ENCODE assay signal across 15 mouse cellular contexts in the genomic region with DNA sequence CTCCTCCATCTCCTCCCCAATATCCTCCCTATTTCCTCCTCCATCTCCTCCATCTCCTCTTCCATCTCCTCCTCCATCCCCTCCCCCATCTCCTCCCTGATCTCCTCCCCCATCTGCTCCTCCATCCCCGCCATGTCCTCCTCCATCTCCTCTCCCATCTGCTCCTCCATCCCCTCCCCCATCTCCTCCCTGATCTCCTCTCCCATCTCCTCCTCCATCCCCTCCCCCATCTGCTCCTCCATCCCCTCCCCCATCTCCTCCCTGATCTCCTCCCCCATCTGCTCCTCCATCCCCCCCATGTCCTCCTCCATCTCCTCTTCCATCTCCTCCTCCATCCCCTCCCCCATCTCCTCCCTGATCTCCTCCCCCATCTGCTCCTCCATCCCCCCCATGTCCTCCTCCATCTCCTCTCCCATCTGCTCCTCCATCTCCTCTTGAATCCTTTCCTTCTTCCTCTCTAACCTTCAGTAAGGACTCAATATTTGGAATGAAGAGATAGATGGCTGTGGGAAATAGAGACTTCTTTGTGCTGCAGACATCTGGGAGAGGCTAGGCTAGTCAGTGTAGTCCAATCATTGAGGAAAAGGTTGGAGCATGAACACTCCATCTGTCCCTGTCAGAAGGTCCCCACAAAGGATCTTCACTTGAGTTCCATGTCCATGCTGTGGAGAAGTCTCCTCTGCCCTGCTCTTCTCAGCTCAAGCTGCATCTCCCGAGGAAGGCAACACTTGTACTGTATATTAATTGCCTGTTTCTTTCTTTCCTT. TPM values are rescaled to one million over a fixed set of nuclear protein-coding genes. Genes with fewer than 3 reads are reported as not detected.
A peak's percentile ranks its signal among the peaks of the same experiment; 100 is the strongest.
DNase-seq lines count a peak whose midpoint lies in the region; ATAC-seq lines count a peak whose summit lies in the region.
"Not testable (repeated sequence)": the region's sequence is repeated elsewhere in the genome, so short reads cannot be mapped to it uniquely, and the experiment has no call there.
"Had no signal": no experiment of that assay in that cellular context is flagged by ENCODE, and none has a peak within 500 bp of the region (broad histone marks: within the 10 kb centered on the region; RNA-seq: fewer than 3 reads in every experiment).

No protein-coding gene starts in this region.

- peak; percentile 50 for DNase-seq in brain, adult 2 months (ENCODE audit: low read depth, low spot score)
- DNase-seq in midbrain, embryonic 11.5 days (ENCODE audit: low spot score, missing footprints) = peak; percentile 57

- ATAC-seq in forebrain, embryonic 12.5 days (ENCODE audit: low FRiP score); hindbrain, embryonic 12.5 days (ENCODE audit: low FRiP score); hindbrain, embryonic 16.5 days; midbrain, embryonic 11.5 days (ENCODE audit: low FRiP score); midbrain, embryonic 16.5 days; neural tube, embryonic 15.5 days (ENCODE audit: low FRiP score): not testable (repeated sequence)
- ATAC-seq in forebrain, embryonic 16.5 days = peak; percentile 7; the same call in 1 of the 2 replicates

- not testable (repeated sequence) for H3K4me2 ChIP-seq in forebrain, embryonic 12.5 days; hindbrain, embryonic 12.5 days (replicated peaks); hindbrain, embryonic 16.5 days (ENCODE audit: low read length); midbrain, embryonic 11.5 days; midbrain, embryonic 16.5 days (ENCODE audit: low read length); neural tube, embryonic 15.5 days
- H3K4me2 ChIP-seq in forebrain, embryonic 16.5 days (ENCODE audit: low read length) = peak overlapping the region; percentile 14

- 45% methylated on average over 2 of the region's 2 CpGs for WGBS in forebrain, embryonic 12.5 days
- 14% methylated on average over 2 of the region's 2 CpGs for WGBS in forebrain, embryonic 16.5 days
- WGBS in hindbrain, embryonic 12.5 days = 48% methylated on average over 2 of the region's 2 CpGs
- 20% methylated on average over 2 of the region's 2 CpGs for WGBS in hindbrain, embryonic 16.5 days
- 66% methylated on average over 2 of the region's 2 CpGs for WGBS in midbrain, embryonic 11.5 days
- 32% methylated on average over 2 of the region's 2 CpGs for WGBS in midbrain, embryonic 16.5 days
- WGBS in neural tube, embryonic 15.5 days = 41% methylated on average over 2 of the region's 2 CpGs

- H3K9ac ChIP-seq in forebrain, embryonic 12.5 days; forebrain, embryonic 16.5 days (replicated peaks; ENCODE audit: low read depth, low read length); hindbrain, embryonic 12.5 days; hindbrain, embryonic 16.5 days (ENCODE audit: low read depth, low read length); midbrain, embryonic 11.5 days (ENCODE audit: low read length); midbrain, embryonic 16.5 days (ENCODE audit: low read depth, low read length); neural tube, embryonic 15.5 days (replicated peaks): not testable (repeated sequence)

- H3K27me3 ChIP-seq in forebrain, embryonic 12.5 days; forebrain, embryonic 16.5 days (replicated peaks; ENCODE audit: control insufficient read depth, insufficient read depth, low read length); hindbrain, embryonic 12.5 days; hindbrain, embryonic 16.5 days (replicated peaks; ENCODE audit: control insufficient read depth, insufficient read depth, low read length); midbrain, embryonic 11.5 days (ENCODE audit: control insufficient read depth, insufficient read depth, low read length); midbrain, embryonic 16.5 days (ENCODE audit: control insufficient read depth, insufficient read depth, low read depth, low read length); neural tube, embryonic 15.5 days (replicated peaks): not testable (repeated sequence)

- H3K4me3 ChIP-seq in forebrain, embryonic 12.5 days (replicated peaks); forebrain, embryonic 16.5 days (replicated peaks; ENCODE audit: low read length); hindbrain, embryonic 12.5 days; hindbrain, embryonic 16.5 days (ENCODE audit: low read length); midbrain, embryonic 11.5 days (ENCODE audit: low read depth, low read length); midbrain, embryonic 16.5 days (ENCODE audit: low read depth, low read length); neural tube, embryonic 15.5 days (replicated peaks): not testable (repeated sequence)

- H3K27ac ChIP-seq in forebrain, embryonic 12.5 days = peak overlapping the region; percentile 83
- peak overlapping the region; percentile 88 for H3K27ac ChIP-seq in forebrain, embryonic 16.5 days (ENCODE audit: low read length)
- peak overlapping the region; percentile 52; the same call in 1 of the 2 replicates for H3K27ac ChIP-seq in hindbrain, embryonic 12.5 days
- H3K27ac ChIP-seq in hindbrain, embryonic 16.5 days (ENCODE audit: low read depth, low read length) = peak overlapping the region; percentile 55
- not testable (repeated sequence) for H3K27ac ChIP-seq in midbrain, embryonic 11.5 days (ENCODE audit: low read depth, low read length)
- peak overlapping the region; percentile 25; the same call in 1 of the 2 replicates for H3K27ac ChIP-seq in midbrain, embryonic 16.5 days (ENCODE audit: low read length)
- peak overlapping the region; percentile 57 for H3K27ac ChIP-seq in neural tube, embryonic 15.5 days (replicated peaks)

- H3K36me3 ChIP-seq in forebrain, embryonic 12.5 days (replicated peaks); forebrain, embryonic 16.5 days (ENCODE audit: control insufficient read depth, insufficient read depth); hindbrain, embryonic 12.5 days; hindbrain, embryonic 16.5 days (ENCODE audit: control insufficient read depth, insufficient read depth, low read length); midbrain, embryonic 11.5 days (ENCODE audit: control insufficient read depth, insufficient read depth, low read length); midbrain, embryonic 16.5 days (ENCODE audit: control insufficient read depth, insufficient read depth, low read length); neural tube, embryonic 15.5 days: not testable (repeated sequence)

- H3K4me1 ChIP-seq in forebrain, embryonic 12.5 days = peaks cover 30% of the 10 kb centered on the region
- peaks cover 37% of the 10 kb centered on the region for H3K4me1 ChIP-seq in forebrain, embryonic 16.5 days (replicated peaks; ENCODE audit: control insufficient read depth, insufficient read depth, low read length)
- peaks cover 20% of the 10 kb centered on the region for H3K4me1 ChIP-seq in hindbrain, embryonic 12.5 days
- H3K4me1 ChIP-seq in hindbrain, embryonic 16.5 days (ENCODE audit: control insufficient read depth, insufficient read depth, low read depth, low read length) = peaks cover 13% of the 10 kb centered on the region
- not testable (repeated sequence) for H3K4me1 ChIP-seq in midbrain, embryonic 11.5 days (ENCODE audit: control insufficient read depth, insufficient read depth, low read length); midbrain, embryonic 16.5 days (ENCODE audit: control insufficient read depth, insufficient read depth, low read length)
- peaks cover 33% of the 10 kb centered on the region for H3K4me1 ChIP-seq in neural tube, embryonic 15.5 days

- not testable (repeated sequence) for H3K9me3 ChIP-seq in forebrain, embryonic 12.5 days; forebrain, embryonic 16.5 days (ENCODE audit: control insufficient read depth, low read length); hindbrain, embryonic 12.5 days (replicated peaks); hindbrain, embryonic 16.5 days (ENCODE audit: control insufficient read depth, low read length); midbrain, embryonic 11.5 days (ENCODE audit: control insufficient read depth, low read length); midbrain, embryonic 16.5 days (replicated peaks; ENCODE audit: control insufficient read depth, low read length, poor library complexity, severe bottlenecking); neural tube, embryonic 15.5 days (replicated peaks)

RNA-seq across cellular contexts. Expression of a gene that starts 10.4 kb away (rescaled TPM):
- not detected in 2 replicates for polyA plus RNA-seq in forebrain, embryonic 12.5 days (2016; fragmentation: Nextera tagmentation; extraction: Ambion mirVana)
- 0.21 TPM in 1 of 2 replicates, not detected in the other for polyA plus RNA-seq in forebrain, embryonic 16.5 days (2015; fragmentation: Nextera tagmentation; extraction: Ambion mirVana)
- not detected in 2 replicates for polyA plus RNA-seq in hindbrain, embryonic 12.5 days (2016; fragmentation: Nextera tagmentation; extraction: Ambion mirVana)
- not detected in 2 replicates for polyA plus RNA-seq in hindbrain, embryonic 16.5 days (2015; fragmentation: Nextera tagmentation; extraction: Ambion mirVana)
- not detected in 2 replicates for polyA plus RNA-seq in midbrain, embryonic 11.5 days (2014; fragmentation: Nextera tagmentation; extraction: Ambion mirVana)
- not detected in 2 replicates for polyA plus RNA-seq in midbrain, embryonic 16.5 days (2015; fragmentation: Nextera tagmentation; extraction: Ambion mirVana)
- polyA plus RNA-seq in neural tube, embryonic 15.5 days (2015; fragmentation: Nextera tagmentation; extraction: Ambion mirVana) = not detected in 2 replicates
- polyA plus RNA-seq: CD4-positive, CD25-positive, alpha-beta regulatory T cell, adult 4 months; embryonic facial prominence, embryonic 13.5 days; frontal cortex, adult 2 months; G1E; heart, embryonic 10.5 days; heart, embryonic 14.5 days; intestine, embryonic 16.5 days had no signal

RNA-seq across cellular contexts. Expression of a gene that starts 25.5 kb away (rescaled TPM):
- polyA plus RNA-seq in forebrain, embryonic 12.5 days (2016; fragmentation: Nextera tagmentation; extraction: Ambion mirVana) = 330 and 331 TPM in 2 replicates
- polyA plus RNA-seq in forebrain, embryonic 16.5 days (2015; fragmentation: Nextera tagmentation; extraction: Ambion mirVana) = 359 and 391 TPM in 2 replicates
- polyA plus RNA-seq in hindbrain, embryonic 12.5 days (2016; fragmentation: Nextera tagmentation; extraction: Ambion mirVana) = 316 and 326 TPM in 2 replicates
- 229 and 264 TPM in 2 replicates for polyA plus RNA-seq in hindbrain, embryonic 16.5 days (2015; fragmentation: Nextera tagmentation; extraction: Ambion mirVana)
- 115 and 125 TPM in 2 replicates for polyA plus RNA-seq in midbrain, embryonic 11.5 days (2014; fragmentation: Nextera tagmentation; extraction: Ambion mirVana)
- polyA plus RNA-seq in midbrain, embryonic 16.5 days (2015; fragmentation: Nextera tagmentation; extraction: Ambion mirVana) = 293 and 299 TPM in 2 replicates
- 206 and 247 TPM in 2 replicates for polyA plus RNA-seq in neural tube, embryonic 15.5 days (2015; fragmentation: Nextera tagmentation; extraction: Ambion mirVana)

RNA-seq across cellular contexts. Expression of a gene that starts 52.4 kb away (rescaled TPM):
- 0.87 and 1.4 TPM in 2 replicates for polyA plus RNA-seq in forebrain, embryonic 12.5 days (2016; fragmentation: Nextera tagmentation; extraction: Ambion mirVana)
- 0.51 and 0.92 TPM in 2 replicates for polyA plus RNA-seq in forebrain, embryonic 16.5 days (2015; fragmentation: Nextera tagmentation; extraction: Ambion mirVana)
- 1.8 and 2.0 TPM in 2 replicates for polyA plus RNA-seq in hindbrain, embryonic 12.5 days (2016; fragmentation: Nextera tagmentation; extraction: Ambion mirVana)
- polyA plus RNA-seq in hindbrain, embryonic 16.5 days (2015; fragmentation: Nextera tagmentation; extraction: Ambion mirVana) = 0.95 and 1.1 TPM in 2 replicates
- 0.45 and 0.58 TPM in 2 replicates for polyA plus RNA-seq in midbrain, embryonic 11.5 days (2014; fragmentation: Nextera tagmentation; extraction: Ambion mirVana)
- polyA plus RNA-seq in midbrain, embryonic 16.5 days (2015; fragmentation: Nextera tagmentation; extraction: Ambion mirVana) = 0.95 and 1.3 TPM in 2 replicates
- polyA plus RNA-seq in neural tube, embryonic 15.5 days (2015; fragmentation: Nextera tagmentation; extraction: Ambion mirVana) = 0.95 and 1.4 TPM in 2 replicates
